Mouse (Mus musculus): ENCODE data around the gene Myh7b. TPM values are rescaled to one million over a fixed set of nuclear protein-coding genes. Genes with fewer than 3 reads are reported as not detected.

The Myh7b gene
- total and polyA plus RNA-seq, 2 experiments = not detected

- Histone ChIP-seq H3K27me3 (ENCODE audit: control insufficient read depth, insufficient read depth, low read length) (no peaks in the 10 kb centered on the region), H3K4me3 (ENCODE audit: insufficient read depth, low read depth, low read length) (no peak overlapping the region), H3K79me2 (ENCODE audit: control insufficient read depth, insufficient read depth, low read length) (no peaks in the 10 kb centered on the region), H3K36me3 (ENCODE audit: control insufficient read depth, insufficient read depth, low read length) (peaks cover 62% of the 10 kb centered on the region), H3K9ac (ENCODE audit: low read depth, low read length) (no peak overlapping the region), H3K4me1 (ENCODE audit: control insufficient read depth, insufficient read depth, low read length) (no peaks in the 10 kb centered on the region), H3K27ac (replicated peaks; ENCODE audit: insufficient read depth, low read depth, low read length) (no peak overlapping the region)
- TF ChIP-seq CTCF (IDR thresholded peaks at IDR 0.05; ENCODE audit: low read depth, low read length) (no peak), POLR2A (IDR thresholded peaks at IDR 0.05; ENCODE audit: extremely low read depth, insufficient read depth, low read length) (no peak)
- DNase-seq (ENCODE audit: extremely low read depth, low read depth, low spot score) = no peak
- WGBS = 98% methylated on average over 5 of the region's 5 CpGs
These were observed 41.6 kb downstream of the Myh7b start for GRCm38 (mm10) chr2:155652618-155653017.

- DNase-seq (ENCODE audit: extremely low read depth, low read depth, low spot score) = no peak
- no peak overlapping the region for H3K4me3 ChIP-seq (ENCODE audit: insufficient read depth, low read depth, low read length)
- H3K36me3 ChIP-seq (ENCODE audit: control insufficient read depth, insufficient read depth, low read length) = peaks cover 57% of the 10 kb centered on the region
- H3K27me3 ChIP-seq (ENCODE audit: control insufficient read depth, insufficient read depth, low read length) = no peaks in the 10 kb centered on the region
- WGBS = 97% methylated on average over 6 of the region's 6 CpGs
- no peaks in the 10 kb centered on the region; the same call in 1 of the 2 replicates for H3K79me2 ChIP-seq (ENCODE audit: control insufficient read depth, insufficient read depth, low read length)
- no peak for TF ChIP-seq CTCF (IDR thresholded peaks at IDR 0.05; ENCODE audit: low read depth, low read length)
- no peak for TF ChIP-seq POLR2A (IDR thresholded peaks at IDR 0.05; ENCODE audit: extremely low read depth, insufficient read depth, low read length)
- H3K27ac ChIP-seq (replicated peaks; ENCODE audit: insufficient read depth, low read depth, low read length) = no peak overlapping the region
- no peak overlapping the region for H3K9ac ChIP-seq (ENCODE audit: low read depth, low read length)
- no peaks in the 10 kb centered on the region for H3K4me1 ChIP-seq (ENCODE audit: control insufficient read depth, insufficient read depth, low read length)
These were observed 44.9 kb downstream of the Myh7b start for GRCm38 (mm10) chr2:155655759-155656372.

- no peak for TF ChIP-seq POLR2A (IDR thresholded peaks at IDR 0.05; ENCODE audit: extremely low read depth, insufficient read depth, low read length)
- TF ChIP-seq CTCF (IDR thresholded peaks at IDR 0.05; ENCODE audit: low read depth, low read length) = no peak
- DNase-seq (ENCODE audit: extremely low read depth, low read depth, low spot score) = no peak
- Histone ChIP-seq H3K27me3 (ENCODE audit: control insufficient read depth, insufficient read depth, low read length) (no peaks in the 10 kb centered on the region), H3K27ac (replicated peaks; ENCODE audit: insufficient read depth, low read depth, low read length) (no peak overlapping the region), H3K9ac (ENCODE audit: low read depth, low read length) (no peak overlapping the region), H3K36me3 (ENCODE audit: control insufficient read depth, insufficient read depth, low read length) (peaks cover 53% of the 10 kb centered on the region), H3K4me3 (ENCODE audit: insufficient read depth, low read depth, low read length) (no peak overlapping the region), H3K79me2 (ENCODE audit: control insufficient read depth, insufficient read depth, low read length) (no peaks in the 10 kb centered on the region; the same call in 1 of the 2 replicates), H3K4me1 (ENCODE audit: control insufficient read depth, insufficient read depth, low read length) (no peaks in the 10 kb centered on the region)
- 96% methylated on average over 5 of the region's 5 CpGs for WGBS
These were observed 51.4 kb downstream of the Myh7b start for GRCm38 (mm10) chr2:155662390-155662789.

GRCm38 (mm10) chr2:155663097-155663496 lies 52.1 kb downstream of the Myh7b start:
- WGBS = 23% methylated on average over 5 of the region's 5 CpGs
- Histone ChIP-seq H3K36me3 (ENCODE audit: control insufficient read depth, insufficient read depth, low read length) (peaks cover 52% of the 10 kb centered on the region), H3K4me3 (ENCODE audit: insufficient read depth, low read depth, low read length) (no peak overlapping the region)

GRCm38 (mm10) chr2:155663910-155664460 lies 53.0 kb downstream of the Myh7b start:
- no peak overlapping the region for H3K27ac ChIP-seq (replicated peaks; ENCODE audit: insufficient read depth, low read depth, low read length)
- no peak overlapping the region for H3K9ac ChIP-seq (ENCODE audit: low read depth, low read length)

More at GRCm38 (mm10) chr2:155663097-155663496, 52.1 kb downstream of the Myh7b start:
- DNase-seq (ENCODE audit: extremely low read depth, low read depth, low spot score) = peak; percentile 51
- Histone ChIP-seq H3K4me1 (ENCODE audit: control insufficient read depth, insufficient read depth, low read length) (no peaks in the 10 kb centered on the region), H3K27ac (replicated peaks; ENCODE audit: insufficient read depth, low read depth, low read length) (no peak overlapping the region), H3K9ac (ENCODE audit: low read depth, low read length) (no peak overlapping the region), H3K79me2 (ENCODE audit: control insufficient read depth, insufficient read depth, low read length) (no peaks in the 10 kb centered on the region; the same call in 1 of the 2 replicates), H3K27me3 (ENCODE audit: control insufficient read depth, insufficient read depth, low read length) (no peaks in the 10 kb centered on the region)
- TF ChIP-seq CTCF (IDR thresholded peaks at IDR 0.05; ENCODE audit: low read depth, low read length) (peak; percentile 52; the same call in 1 of the 2 replicates), POLR2A (IDR thresholded peaks at IDR 0.05; ENCODE audit: extremely low read depth, insufficient read depth, low read length) (no peak)

GRCm38 (mm10) chr2:155667881-155668280 lies 56.9 kb downstream of the Myh7b start:
- no peak overlapping the region for H3K4me3 ChIP-seq (ENCODE audit: insufficient read depth, low read depth, low read length)
- no peaks in the 10 kb centered on the region for H3K79me2 ChIP-seq (ENCODE audit: control insufficient read depth, insufficient read depth, low read length)
- no peak overlapping the region for H3K27ac ChIP-seq (replicated peaks; ENCODE audit: insufficient read depth, low read depth, low read length)
- no peaks in the 10 kb centered on the region for H3K4me1 ChIP-seq (ENCODE audit: control insufficient read depth, insufficient read depth, low read length)
- H3K36me3 ChIP-seq (ENCODE audit: control insufficient read depth, insufficient read depth, low read length) = peaks cover 58% of the 10 kb centered on the region
- H3K9ac ChIP-seq (ENCODE audit: low read depth, low read length) = no peak overlapping the region
- TF ChIP-seq CTCF (IDR thresholded peaks at IDR 0.05; ENCODE audit: low read depth, low read length) (no peak), POLR2A (IDR thresholded peaks at IDR 0.05; ENCODE audit: extremely low read depth, insufficient read depth, low read length) (no peak)
- no peak for DNase-seq (ENCODE audit: extremely low read depth, low read depth, low spot score)
- WGBS = 91% methylated on average over 8 of the region's 8 CpGs
- no peaks in the 10 kb centered on the region for H3K27me3 ChIP-seq (ENCODE audit: control insufficient read depth, insufficient read depth, low read length)

More at GRCm38 (mm10) chr2:155663910-155664460, 53.0 kb downstream of the Myh7b start:
- no peaks in the 10 kb centered on the region; the same call in 1 of the 2 replicates for H3K79me2 ChIP-seq (ENCODE audit: control insufficient read depth, insufficient read depth, low read length)
- no peak for DNase-seq (ENCODE audit: extremely low read depth, low read depth, low spot score)
- H3K4me3 ChIP-seq (ENCODE audit: insufficient read depth, low read depth, low read length) = no peak overlapping the region
- no peaks in the 10 kb centered on the region for H3K4me1 ChIP-seq (ENCODE audit: control insufficient read depth, insufficient read depth, low read length)
- H3K36me3 ChIP-seq (ENCODE audit: control insufficient read depth, insufficient read depth, low read length) = peaks cover 52% of the 10 kb centered on the region
- H3K27me3 ChIP-seq (ENCODE audit: control insufficient read depth, insufficient read depth, low read length) = no peaks in the 10 kb centered on the region
- 76% methylated on average over 6 of the region's 6 CpGs for WGBS
- TF ChIP-seq POLR2A (IDR thresholded peaks at IDR 0.05; ENCODE audit: extremely low read depth, insufficient read depth, low read length) = no peak
- TF ChIP-seq CTCF (IDR thresholded peaks at IDR 0.05; ENCODE audit: low read depth, low read length) = no peak

Measured in liver, adult 2 months (tissue).